In genomic region chr12:59012710-59013091, GRCm38 (mm10) we compare ENCODE assay signal across 9 mouse cellular contexts. TPM values are rescaled to one million over a fixed set of nuclear protein-coding genes. Genes with fewer than 3 reads are reported as not detected.
A peak's percentile ranks its signal among the peaks of the same experiment; 100 is the strongest.
DNase-seq lines count a peak whose midpoint lies in the region; ATAC-seq and TF ChIP-seq lines count a peak whose summit lies in the region.
"Had no signal": no experiment of that assay in that cellular context is flagged by ENCODE, and none has a peak within 500 bp of the region (broad histone marks: within the 10 kb centered on the region; RNA-seq: fewer than 3 reads in every experiment).

No protein-coding gene starts in this region.

- peaks cover 13% of the 10 kb centered on the region for H3K36me3 ChIP-seq in ES-Bruce4 (ENCODE audit: control insufficient read depth, insufficient read depth, low read length, poor library complexity, severe bottlenecking)
- peaks cover 4% of the 10 kb centered on the region; the same call in 1 of the 2 replicates for H3K36me3 ChIP-seq in forebrain, embryonic 12.5 days (replicated peaks)
- 0 out of 2 replicates have a peak, but pooled peaks cover 2% of the 10 kb centered on the region for H3K36me3 ChIP-seq in limb, embryonic 11.5 days (ENCODE audit: control insufficient read depth, insufficient read depth, low read length)

- H3K27ac ChIP-seq in ES-Bruce4 (ENCODE audit: insufficient read depth, low read length), result peak overlapping the region; percentile 73
- H3K27ac ChIP-seq in forebrain, embryonic 12.5 days, result peak overlapping the region; percentile 59; the same call in 1 of the 2 replicates
- peak overlapping the region; percentile 38 for H3K27ac ChIP-seq in limb, embryonic 11.5 days (replicated peaks; ENCODE audit: low read depth, low read length)

- H3K4me1 ChIP-seq in ES-Bruce4 (ENCODE audit: control insufficient read depth, insufficient read depth, low read length), result no peaks in the 10 kb centered on the region
- peaks cover 15% of the 10 kb centered on the region for H3K4me1 ChIP-seq in forebrain, embryonic 12.5 days
- H3K4me1 ChIP-seq in limb, embryonic 11.5 days (ENCODE audit: control insufficient read depth, insufficient read depth, low read length), result peaks cover 2% of the 10 kb centered on the region; the same call in 1 of the 2 replicates

- no peaks in the 10 kb centered on the region for H3K9me3 ChIP-seq in ES-Bruce4 (replicated peaks; ENCODE audit: control insufficient read depth, insufficient read depth, low read length, poor library complexity, severe bottlenecking)
- H3K9me3 ChIP-seq in forebrain, embryonic 12.5 days, result no peaks in the 10 kb centered on the region
- H3K9me3 ChIP-seq in limb, embryonic 11.5 days (ENCODE audit: control insufficient read depth, low read length), result no peaks in the 10 kb centered on the region

- no peak for TF ChIP-seq EP300 in ES-Bruce4 (IDR thresholded peaks at IDR 0.05; ENCODE audit: insufficient read depth, low read depth, low read length)

- no peak for TF ChIP-seq POLR2A in ES-Bruce4 (IDR thresholded peaks at IDR 0.05; ENCODE audit: insufficient read depth, low read length)

- no peaks in the 10 kb centered on the region for H3K27me3 ChIP-seq in ES-Bruce4 (ENCODE audit: control insufficient read depth, insufficient read depth, low read length, poor library complexity, severe bottlenecking)
- no peaks in the 10 kb centered on the region for H3K27me3 ChIP-seq in forebrain, embryonic 12.5 days
- no peaks in the 10 kb centered on the region for H3K27me3 ChIP-seq in limb, embryonic 11.5 days (ENCODE audit: control insufficient read depth, insufficient read depth, low read length)
- H3K27me3 ChIP-seq: Patski had no signal

- peak overlapping the region; percentile 77 for H3K9ac ChIP-seq in ES-Bruce4 (ENCODE audit: low read depth, poor library complexity, severe bottlenecking)
- peak overlapping the region; percentile 67 for H3K9ac ChIP-seq in forebrain, embryonic 12.5 days
- H3K9ac ChIP-seq in limb, embryonic 11.5 days (ENCODE audit: low read length), result peak overlapping the region; percentile 37

- no peak for ATAC-seq in forebrain, embryonic 12.5 days (ENCODE audit: low FRiP score)
- no peak for ATAC-seq in limb, embryonic 11.5 days (ENCODE audit: insufficient number of reproducible peaks, low FRiP score, low TSS enrichment, low read depth)

- peak; percentile 16 for DNase-seq in embryo, embryonic 10 days (ENCODE audit: low spot score)
- no peak for DNase-seq in embryo, embryonic 9.5 days (ENCODE audit: extremely low spot score)
- DNase-seq in limb, embryonic 11.5 days (ENCODE audit: low spot score), result no peak
- peak; percentile 19 for DNase-seq in neural tube, embryonic 10.5 days (ENCODE audit: extremely low spot score, low spot score)
- no peak for DNase-seq in layer of hippocampus, adult 18-20 months (ENCODE audit: low spot score in 2 of 2)
- no peak for DNase-seq in ovary, adult 18-20 months (ENCODE audit: low spot score)

- 3% methylated on average over 7 of the region's 7 CpGs for WGBS in forebrain, embryonic 12.5 days
- 3% methylated on average over 7 of the region's 7 CpGs for WGBS in limb, embryonic 11.5 days

- peak overlapping the region; percentile 79 for H3K4me2 ChIP-seq in forebrain, embryonic 12.5 days
- H3K4me2 ChIP-seq in limb, embryonic 11.5 days (ENCODE audit: low read depth, severe bottlenecking), result peak overlapping the region; percentile 78

- peak overlapping the region; percentile 17 for H3K4me3 ChIP-seq in ES-Bruce4 (ENCODE audit: low read depth, low read length)
- H3K4me3 ChIP-seq in forebrain, embryonic 12.5 days (replicated peaks), result peak overlapping the region; percentile 77
- peak overlapping the region; percentile 83 for H3K4me3 ChIP-seq in limb, embryonic 11.5 days (ENCODE audit: low read depth, low read length)

- TF ChIP-seq CTCF in ES-Bruce4 (IDR thresholded peaks at IDR 0.05; ENCODE audit: low read depth, low read length), result no peak

RNA-seq across cellular contexts. Expression of gene Gemin2, which starts 0.5 kb away (rescaled TPM):
- polyA plus RNA-seq in ES-Bruce4 (2011; ENCODE audit: insufficient read depth, insufficient read length, low read depth, missing spikeins), result 27.8 and 31.1 TPM in 2 replicates
- polyA plus RNA-seq in forebrain, embryonic 12.5 days (2016; fragmentation: Nextera tagmentation; extraction: Ambion mirVana), result 26.3 and 26.5 TPM in 2 replicates
- 39.8 and 40.2 TPM in 2 replicates for polyA plus RNA-seq in limb, embryonic 11.5 days (2014; fragmentation: Nextera tagmentation; extraction: Ambion mirVana)
- total RNA-seq in layer of hippocampus, adult 18-20 months (2021), result 1 to 10 TPM; 8.3 to 8.8 TPM

RNA-seq across cellular contexts. Expression of gene Sec23a, which starts 0.9 kb away (rescaled TPM):
- 68.6 and 79.0 TPM in 2 replicates for polyA plus RNA-seq in ES-Bruce4 (2011; ENCODE audit: insufficient read depth, insufficient read length, low read depth, missing spikeins)
- 90.2 and 96.0 TPM in 2 replicates for polyA plus RNA-seq in forebrain, embryonic 12.5 days (2016; fragmentation: Nextera tagmentation; extraction: Ambion mirVana)
- polyA plus RNA-seq in limb, embryonic 11.5 days (2014; fragmentation: Nextera tagmentation; extraction: Ambion mirVana), result 86.9 and 87.1 TPM in 2 replicates
- 100 to 1,000 TPM in 1 of 2 experiments, 10 to 100 TPM in 1; 99.5 to 105 TPM for total RNA-seq in layer of hippocampus, adult 18-20 months (2021)

RNA-seq across cellular contexts. Expression of gene Trappc6b, which starts 48.6 kb away (rescaled TPM):
- polyA plus RNA-seq in ES-Bruce4 (2011; ENCODE audit: insufficient read depth, insufficient read length, low read depth, missing spikeins), result 73.7 and 92.5 TPM in 2 replicates
- 100.0 and 106 TPM in 2 replicates for polyA plus RNA-seq in forebrain, embryonic 12.5 days (2016; fragmentation: Nextera tagmentation; extraction: Ambion mirVana)
- 49.8 and 56.9 TPM in 2 replicates for polyA plus RNA-seq in limb, embryonic 11.5 days (2014; fragmentation: Nextera tagmentation; extraction: Ambion mirVana)
- 100 to 1,000 TPM; 103 to 118 TPM for total RNA-seq in layer of hippocampus, adult 18-20 months (2021)

RNA-seq across cellular contexts. Expression of gene Pnn, which starts 54.0 kb away (rescaled TPM):
- polyA plus RNA-seq in ES-Bruce4 (2011; ENCODE audit: insufficient read depth, insufficient read length, low read depth, missing spikeins), result 134 and 153 TPM in 2 replicates
- 130 and 134 TPM in 2 replicates for polyA plus RNA-seq in forebrain, embryonic 12.5 days (2016; fragmentation: Nextera tagmentation; extraction: Ambion mirVana)
- polyA plus RNA-seq in limb, embryonic 11.5 days (2014; fragmentation: Nextera tagmentation; extraction: Ambion mirVana), result 118 and 132 TPM in 2 replicates
- 10 to 100 TPM; 57.2 to 61.0 TPM for total RNA-seq in layer of hippocampus, adult 18-20 months (2021)

Comparison
In these comparisons a context has a peak if more than half of its experiments do, and no peak if none do; other contexts are left out.
1. DNase-seq: peak in embryo, embryonic 10 days (single experiment) and neural tube, embryonic 10.5 days (single experiment); none in embryo, embryonic 9.5 days (single experiment), limb, embryonic 11.5 days (single experiment), layer of hippocampus, adult 18-20 months (0 of 2) and ovary, adult 18-20 months (single experiment).
2. H3K4me3 ChIP-seq: peak in every context shown above with its lines; median percentile 83 in limb, embryonic 11.5 days; 77 in forebrain, embryonic 12.5 days; 17 in ES-Bruce4.
3. Peak in every context shown above with its lines, with median percentiles within 50 percentile points of each other: H3K27ac ChIP-seq and H3K9ac ChIP-seq.